7 mouse cellular contexts compared by ENCODE assay signal in the genomic region with DNA sequence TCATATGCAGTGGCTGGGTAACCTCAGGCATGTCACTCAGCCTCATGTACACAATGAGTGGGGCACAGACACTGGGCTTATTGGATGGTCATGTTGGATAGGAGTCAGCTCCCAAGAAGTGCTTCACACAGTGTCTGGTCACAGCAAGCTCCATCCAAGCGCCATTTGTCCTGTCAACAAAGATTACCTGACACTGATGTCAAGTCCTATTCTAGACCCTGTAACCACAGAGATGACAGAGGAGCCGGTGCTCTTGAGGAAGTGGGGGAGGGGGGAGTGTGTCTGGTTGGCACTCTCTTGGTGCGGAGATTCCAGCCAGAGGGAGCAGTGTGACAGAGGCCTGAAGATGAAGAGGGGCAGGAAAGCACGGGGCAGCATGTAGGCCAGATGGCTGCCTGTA. TPM values are rescaled to one million over a fixed set of nuclear protein-coding genes. Genes with fewer than 3 reads are reported as not detected.
DNase-seq lines count a peak whose midpoint lies in the region; ATAC-seq lines count a peak whose summit lies in the region.

No protein-coding gene starts in this region.

- no peaks in the 10 kb centered on the region for H3K27me3 ChIP-seq in neural tube, embryonic 13.5 days
- no peaks in the 10 kb centered on the region for H3K27me3 ChIP-seq in forebrain, embryonic 16.5 days (replicated peaks; ENCODE audit: control insufficient read depth, insufficient read depth, low read length)
- H3K27me3 ChIP-seq in limb, embryonic 11.5 days (ENCODE audit: control insufficient read depth, insufficient read depth, low read length), result no peaks in the 10 kb centered on the region; the same call in 1 of the 2 replicates
- H3K27me3 ChIP-seq in stomach, embryonic 15.5 days (replicated peaks), result no peaks in the 10 kb centered on the region

- H3K27ac ChIP-seq in neural tube, embryonic 13.5 days (replicated peaks), result peak overlapping the region; percentile 98
- peak overlapping the region; percentile 98 for H3K27ac ChIP-seq in forebrain, embryonic 16.5 days (ENCODE audit: low read length)
- H3K27ac ChIP-seq in limb, embryonic 11.5 days (replicated peaks; ENCODE audit: low read depth, low read length), result peak overlapping the region; percentile 10; the same call in 1 of the 2 replicates
- H3K27ac ChIP-seq in stomach, embryonic 15.5 days, result peak overlapping the region; percentile 94

- 53% methylated on average over 4 of the region's 4 CpGs for WGBS in neural tube, embryonic 13.5 days
- WGBS in forebrain, embryonic 16.5 days, result 50% methylated on average over 4 of the region's 4 CpGs
- 49% methylated on average over 4 of the region's 4 CpGs for WGBS in limb, embryonic 11.5 days
- WGBS in stomach, embryonic 15.5 days, result 46% methylated on average over 4 of the region's 4 CpGs

- no peak for DNase-seq in neural tube, embryonic 10.5 days (ENCODE audit: extremely low spot score, low spot score)
- no peak for DNase-seq in limb, embryonic 11.5 days (ENCODE audit: low spot score)
- DNase-seq in layer of hippocampus, postnatal 36 days, result no peak
- no peak for DNase-seq in kidney, adult 9 months

- no peak overlapping the region for H3K9ac ChIP-seq in neural tube, embryonic 13.5 days
- no peak overlapping the region for H3K9ac ChIP-seq in forebrain, embryonic 16.5 days (replicated peaks; ENCODE audit: low read depth, low read length)
- H3K9ac ChIP-seq in limb, embryonic 11.5 days (ENCODE audit: low read length), result no peak overlapping the region
- no peak overlapping the region for H3K9ac ChIP-seq in stomach, embryonic 15.5 days

- no peak for ATAC-seq in neural tube, embryonic 13.5 days (ENCODE audit: low read depth)
- no peak for ATAC-seq in forebrain, embryonic 16.5 days
- ATAC-seq in limb, embryonic 11.5 days (ENCODE audit: insufficient number of reproducible peaks, low FRiP score, low TSS enrichment, low read depth), result no peak
- no peak for ATAC-seq in stomach, embryonic 15.5 days (ENCODE audit: insufficient read depth, low FRiP score, low read depth)

- H3K36me3 ChIP-seq in neural tube, embryonic 13.5 days, result peaks cover 14% of the 10 kb centered on the region
- H3K36me3 ChIP-seq in forebrain, embryonic 16.5 days (ENCODE audit: control insufficient read depth, insufficient read depth), result no peaks in the 10 kb centered on the region
- peaks cover 15% of the 10 kb centered on the region for H3K36me3 ChIP-seq in limb, embryonic 11.5 days (ENCODE audit: control insufficient read depth, insufficient read depth, low read length)
- peaks cover 17% of the 10 kb centered on the region for H3K36me3 ChIP-seq in stomach, embryonic 15.5 days

- peaks cover 79% of the 10 kb centered on the region for H3K4me1 ChIP-seq in neural tube, embryonic 13.5 days (replicated peaks)
- peaks cover 60% of the 10 kb centered on the region for H3K4me1 ChIP-seq in forebrain, embryonic 16.5 days (replicated peaks; ENCODE audit: control insufficient read depth, insufficient read depth, low read length)
- peaks cover 57% of the 10 kb centered on the region for H3K4me1 ChIP-seq in limb, embryonic 11.5 days (ENCODE audit: control insufficient read depth, insufficient read depth, low read length)
- H3K4me1 ChIP-seq in stomach, embryonic 15.5 days, result peaks cover 51% of the 10 kb centered on the region

- H3K4me2 ChIP-seq in neural tube, embryonic 13.5 days, result no peak overlapping the region
- no peak overlapping the region for H3K4me2 ChIP-seq in forebrain, embryonic 16.5 days (ENCODE audit: low read length)
- no peak overlapping the region for H3K4me2 ChIP-seq in limb, embryonic 11.5 days (ENCODE audit: low read depth, severe bottlenecking)
- no peak overlapping the region for H3K4me2 ChIP-seq in stomach, embryonic 15.5 days

- H3K4me3 ChIP-seq in neural tube, embryonic 13.5 days, result no peak overlapping the region
- H3K4me3 ChIP-seq in forebrain, embryonic 16.5 days (replicated peaks; ENCODE audit: low read length), result no peak overlapping the region
- no peak overlapping the region for H3K4me3 ChIP-seq in limb, embryonic 11.5 days (ENCODE audit: low read depth, low read length)
- no peak overlapping the region for H3K4me3 ChIP-seq in stomach, embryonic 15.5 days (replicated peaks)

- H3K9me3 ChIP-seq in neural tube, embryonic 13.5 days, result no peaks in the 10 kb centered on the region
- no peaks in the 10 kb centered on the region for H3K9me3 ChIP-seq in forebrain, embryonic 16.5 days (ENCODE audit: control insufficient read depth, low read length)
- H3K9me3 ChIP-seq in limb, embryonic 11.5 days (ENCODE audit: control insufficient read depth, low read length), result no peaks in the 10 kb centered on the region
- H3K9me3 ChIP-seq in stomach, embryonic 15.5 days, result no peaks in the 10 kb centered on the region

RNA-seq across cellular contexts. Expression of a gene that starts 21.6 kb away (rescaled TPM):
- polyA plus RNA-seq in neural tube, embryonic 13.5 days (2015; fragmentation: Nextera tagmentation; extraction: Ambion mirVana), result 20.4 and 21.2 TPM in 2 replicates
- polyA plus RNA-seq in forebrain, embryonic 16.5 days (2015; fragmentation: Nextera tagmentation; extraction: Ambion mirVana), result 18.5 and 21.2 TPM in 2 replicates
- polyA plus RNA-seq in limb, embryonic 11.5 days (2014; fragmentation: Nextera tagmentation; extraction: Ambion mirVana), result 22.5 and 23.8 TPM in 2 replicates
- 20.6 and 22.0 TPM in 2 replicates for polyA plus RNA-seq in stomach, embryonic 15.5 days (2015; fragmentation: Nextera tagmentation; extraction: Ambion mirVana)
- 10 to 100 TPM; 48.0 to 48.3 TPM for total RNA-seq in layer of hippocampus, postnatal 36 days (2021)

RNA-seq across cellular contexts. Expression of a gene that starts 50.7 kb away (rescaled TPM):
- polyA plus RNA-seq in neural tube, embryonic 13.5 days (2015; fragmentation: Nextera tagmentation; extraction: Ambion mirVana), result 72.8 and 78.2 TPM in 2 replicates
- polyA plus RNA-seq in forebrain, embryonic 16.5 days (2015; fragmentation: Nextera tagmentation; extraction: Ambion mirVana), result 75.5 and 79.6 TPM in 2 replicates
- 6.8 and 10.2 TPM in 2 replicates for polyA plus RNA-seq in limb, embryonic 11.5 days (2014; fragmentation: Nextera tagmentation; extraction: Ambion mirVana)
- 45.6 and 45.8 TPM in 2 replicates for polyA plus RNA-seq in stomach, embryonic 15.5 days (2015; fragmentation: Nextera tagmentation; extraction: Ambion mirVana)
- 10 to 100 TPM; 89.5 to 96.2 TPM for total RNA-seq in layer of hippocampus, postnatal 36 days (2021)

Comparison
In these comparisons a context has a peak if more than half of its experiments do, and no peak if none do; other contexts are left out.
1. H3K27ac ChIP-seq: peak in every context shown above with its lines; median percentile 98 in neural tube, embryonic 13.5 days; 98 in forebrain, embryonic 16.5 days; 94 in stomach, embryonic 15.5 days; 10 in limb, embryonic 11.5 days.